Mouse (Mus musculus) spleen, adult 2 months (tissue): ENCODE results near the gene Vps37c.

Experiments
- CTCF ChIP-seq: fragments of 200-500 bp; IDR thresholded peaks from 2 replicates; pipeline ENCODE4 v1.5.1; 2011; ENCODE audit warnings: mild to moderate bottlenecking, inconsistent platforms; ENCODE audit not compliant: insufficient read depth, insufficient read length, insufficient replicate concordance; ENCODE audit errors: extremely low read depth
- POLR2A ChIP-seq: fragments of 200-500 bp; IDR thresholded peaks from 2 replicates; pipeline ENCODE4 v1.6.1; 2011; ENCODE audit warnings: low read depth, low read length, inconsistent platforms

DNA sequence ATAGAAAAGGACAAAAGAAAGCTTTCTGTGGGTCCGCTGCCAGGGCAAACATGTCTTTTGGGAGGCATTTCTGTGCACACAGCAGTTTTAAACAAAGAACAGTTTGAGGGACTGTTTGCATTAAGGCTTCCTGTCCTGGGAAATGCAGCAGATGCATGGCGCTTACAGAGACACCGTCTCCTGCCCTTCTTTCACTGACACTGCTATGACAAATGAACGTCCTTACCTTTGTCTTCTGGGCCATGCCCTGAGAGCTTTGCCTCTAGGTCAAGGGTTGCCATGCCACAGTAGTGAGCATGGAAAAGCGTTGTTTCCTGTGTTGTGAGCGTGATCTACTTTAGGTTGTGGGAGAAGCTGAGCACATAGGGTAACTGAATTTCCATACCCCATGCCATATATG lies 70.2 kb downstream of the Vps37c start:
- TF ChIP-seq CTCF (no peak), POLR2A (no peak)
